Mouse (Mus musculus): ENCODE results near the gene Stac3.

- TF ChIP-seq CTCF (conservative IDR thresholded peaks at IDR 0.05 in 1 of 2, IDR thresholded peaks at IDR 0.05 in 1 of 2; ENCODE audit: low read depth in 2 of 2, low read length in 2 of 2) (no peak), ZC3H11A (IDR thresholded peaks at IDR 0.05; ENCODE audit: low read depth, low read length) (no peak), EP300 (IDR thresholded peaks at IDR 0.05; ENCODE audit: low read length) (no peak), NRF1 (IDR thresholded peaks at IDR 0.05; ENCODE audit: low read depth, low read length) (no peak)
Measured at GRCm38 (mm10) chr10:127499516-127499915, 2.0 kb upstream of the Stac3 start.
